Mouse (Mus musculus): ENCODE measurements around the gene Olfr1018.

The Olfr1018 gene

GRCm38 (mm10) chr2:85818179-85818578 is at the start of gene Olfr1018:
TSS of gene Olfr1018 (plus strand) at chr2:85818479.
- no peak for DNase-seq

- DNase-seq, result no peak
Observed at GRCm38 (mm10) chr2:85772413-85772812, 45.9 kb upstream of the Olfr1018 start, which contains the start of gene Olfr1014. TSS of gene Olfr1014 (plus strand) at chr2:85772713.

GRCm38 (mm10) chr2:85781717-85782116 is 36.6 kb upstream of the Olfr1018 start, which contains the start of gene Olfr1015:
TSS of gene Olfr1015 (plus strand) at chr2:85782017.
- DNase-seq, result no peak

GRCm38 (mm10) chr2:85792331-85792730 is 25.9 kb upstream of the Olfr1018 start:
- no peak for DNase-seq

GRCm38 (mm10) chr2:85802444-85802843 is 15.8 kb upstream of the Olfr1018 start, which contains the start of gene Olfr1016:
TSS of gene Olfr1016 (minus strand) at chr2:85802544.
- no peak for DNase-seq

- no peak for DNase-seq
Observed at GRCm38 (mm10) chr2:85804501-85804900, 13.8 kb upstream of the Olfr1018 start.

- DNase-seq, result no peak
Observed at GRCm38 (mm10) chr2:85845383-85845782, 27.1 kb downstream of the Olfr1018 start, which contains the start of gene Olfr1019. TSS of gene Olfr1019 (minus strand) at chr2:85845483.

- no peak for DNase-seq
Observed at GRCm38 (mm10) chr2:85846730-85847129, 28.5 kb downstream of the Olfr1018 start, which contains the start of gene Olfr1020. TSS of gene Olfr1020 (plus strand) at chr2:85847030.

- DNase-seq, result no peak
Observed at GRCm38 (mm10) chr2:85868294-85868693, 50.0 kb downstream of the Olfr1018 start, which contains the start of gene Olfr1022. TSS of gene Olfr1022 (plus strand) at chr2:85868594.

Measured in cerebellum, adult 9-10 months (tissue).